Mouse (Mus musculus): ENCODE results near the gene Ankrd55. TPM values are rescaled to one million over a fixed set of nuclear protein-coding genes. Genes with fewer than 3 reads are reported as not detected.

The Ankrd55 gene
- total RNA-seq, 2 experiments from 2014 or later, result 3.6 to 4.3 TPM

DNA sequence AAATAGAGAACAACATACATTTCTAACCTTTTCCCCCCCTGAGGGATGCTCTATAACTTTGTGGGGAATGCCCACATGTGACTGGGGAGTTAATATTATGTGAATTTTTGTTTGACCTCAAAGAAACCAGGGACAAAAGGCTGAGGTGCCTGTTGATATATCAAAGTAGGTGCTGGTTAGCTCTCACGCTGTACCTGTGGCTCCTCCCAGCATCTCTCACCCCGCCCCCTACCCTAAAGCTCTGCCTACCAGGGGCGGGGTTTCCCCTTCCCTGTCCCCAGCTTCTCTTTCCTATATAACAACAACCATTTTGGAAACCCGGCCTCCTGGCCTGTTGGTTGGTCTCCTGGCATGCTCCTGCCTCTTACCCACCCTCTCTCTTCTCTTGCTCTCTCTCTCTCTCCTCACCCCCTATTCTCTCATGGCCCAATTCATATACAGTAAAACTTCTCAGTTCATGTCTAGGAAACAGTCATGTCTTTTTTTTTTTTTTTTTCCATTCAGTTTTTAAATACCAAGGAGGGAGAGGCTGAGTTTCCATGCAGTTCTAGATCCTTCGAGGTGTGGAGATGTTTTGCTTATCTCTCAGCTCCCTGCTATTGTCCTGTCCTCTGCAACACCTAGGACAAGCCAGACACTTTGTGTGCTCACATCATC, 54.8 kb downstream of the Ankrd55 start:
- no peak for DNase-seq (ENCODE audit: low spot score in 2 of 2)

DNA sequence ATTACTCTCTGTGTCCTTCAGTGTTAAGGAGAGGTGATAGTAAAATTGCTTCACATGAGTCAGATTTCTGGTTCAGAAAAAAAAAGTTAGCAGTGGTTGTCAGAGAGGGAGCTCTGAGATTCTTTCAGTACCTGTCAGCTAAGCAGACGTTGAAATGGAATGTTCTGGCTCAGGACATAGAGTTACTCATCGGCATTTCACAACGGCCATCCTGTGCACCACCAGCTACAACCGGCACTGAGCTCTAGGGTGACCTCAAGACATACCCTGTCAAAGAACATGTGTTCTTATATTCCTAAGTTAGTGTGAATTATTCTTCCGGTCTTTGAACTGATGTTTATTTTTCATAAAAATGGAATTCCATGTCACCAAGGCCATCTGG, 55.4 kb downstream of the Ankrd55 start:
- DNase-seq (ENCODE audit: low spot score in 2 of 2), result no peak

DNA sequence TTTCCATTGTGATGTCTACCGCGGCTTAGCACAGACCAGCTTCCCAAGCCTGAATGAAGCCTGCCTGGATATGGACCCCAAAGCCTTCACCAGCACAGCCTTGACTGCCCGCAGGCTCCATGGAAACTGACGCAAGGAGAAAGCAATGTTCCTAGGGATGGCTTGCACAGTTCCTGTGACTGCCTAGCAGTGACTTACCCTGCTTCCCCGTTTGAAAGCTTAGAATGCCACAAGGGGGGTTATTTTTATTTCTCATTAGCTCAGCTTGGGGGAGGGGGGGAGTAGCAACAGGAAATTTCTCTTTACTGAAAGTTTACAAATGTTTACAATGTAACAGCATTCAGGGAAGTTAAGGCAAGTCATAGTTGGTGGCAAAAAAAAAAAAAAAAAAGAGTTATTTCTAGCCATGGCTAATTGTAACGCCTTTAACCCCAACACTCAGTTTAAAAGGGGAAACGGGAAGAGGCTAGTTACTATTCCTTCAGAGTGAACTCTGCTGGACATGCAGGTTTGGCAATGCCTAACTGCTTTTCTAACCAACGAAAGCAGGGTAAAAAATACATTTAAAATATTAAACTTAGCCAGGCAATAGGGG, 56.1 kb downstream of the Ankrd55 start:
- no peak for DNase-seq (ENCODE audit: low spot score in 2 of 2)

DNA sequence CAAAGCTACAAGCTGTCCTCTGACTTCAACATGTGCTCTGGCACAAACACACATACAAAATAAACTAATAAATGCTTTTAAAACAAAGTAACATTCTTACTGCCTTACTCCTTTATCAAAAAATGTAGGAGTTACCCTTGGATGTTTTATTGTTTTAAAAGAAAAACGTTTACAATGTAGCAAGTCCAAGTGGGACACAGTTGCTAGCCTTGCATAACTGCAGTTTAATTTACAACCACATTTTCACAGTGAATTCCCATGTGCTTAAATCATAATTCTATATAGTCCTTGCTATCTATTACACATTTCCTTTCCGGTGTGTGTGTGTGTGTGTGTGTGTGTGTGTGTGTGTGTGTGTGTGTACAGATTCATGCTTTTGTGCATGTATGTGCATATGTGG, 57.3 kb downstream of the Ankrd55 start:
- no peak for DNase-seq (ENCODE audit: low spot score in 2 of 2)

DNA sequence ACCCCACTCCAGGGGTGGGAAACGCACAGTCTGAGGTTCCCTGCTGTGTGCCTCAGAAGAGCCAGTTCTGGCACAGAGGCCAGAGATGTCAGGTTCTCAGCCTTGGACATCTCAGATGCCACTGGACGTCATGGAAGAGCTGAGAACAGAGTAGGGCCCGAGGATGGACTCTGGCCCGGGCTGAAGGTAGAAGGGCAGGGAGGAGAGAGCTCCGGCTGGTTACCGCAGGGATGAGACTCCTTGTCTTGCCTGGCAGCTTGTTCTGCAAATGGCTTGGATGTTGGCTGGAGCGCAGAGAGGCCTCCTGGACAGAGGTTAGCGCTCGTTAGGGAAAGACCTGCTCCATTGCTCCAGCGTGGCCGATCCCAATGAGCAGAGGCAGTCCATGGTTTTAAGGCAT, 57.8 kb downstream of the Ankrd55 start:
- no peak for DNase-seq (ENCODE audit: low spot score in 2 of 2)

DNA sequence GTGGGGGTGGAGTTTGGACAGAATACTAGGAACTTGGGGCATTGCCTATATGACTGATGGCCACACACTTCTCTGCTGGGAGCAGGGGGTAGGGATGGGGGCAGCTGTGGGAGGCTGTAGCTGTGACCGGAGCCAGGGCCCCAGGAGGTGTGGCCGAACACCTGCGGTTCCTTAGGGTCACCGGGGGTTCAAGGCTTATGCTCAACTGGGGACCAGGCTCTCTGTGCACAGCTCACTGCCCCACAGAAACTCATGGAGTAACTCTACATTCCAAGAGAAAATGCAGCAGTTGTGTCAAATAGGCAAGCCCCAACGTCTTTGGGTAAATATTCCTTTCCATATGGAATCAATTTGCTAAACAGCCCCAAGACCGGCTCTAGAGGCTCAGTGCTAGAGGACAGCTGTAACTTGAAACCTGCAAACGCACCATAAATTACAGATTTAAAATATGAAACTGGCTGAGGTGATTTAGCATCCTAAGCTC, 58.5 kb downstream of the Ankrd55 start:
- DNase-seq (ENCODE audit: low spot score in 2 of 2), result no peak

DNA sequence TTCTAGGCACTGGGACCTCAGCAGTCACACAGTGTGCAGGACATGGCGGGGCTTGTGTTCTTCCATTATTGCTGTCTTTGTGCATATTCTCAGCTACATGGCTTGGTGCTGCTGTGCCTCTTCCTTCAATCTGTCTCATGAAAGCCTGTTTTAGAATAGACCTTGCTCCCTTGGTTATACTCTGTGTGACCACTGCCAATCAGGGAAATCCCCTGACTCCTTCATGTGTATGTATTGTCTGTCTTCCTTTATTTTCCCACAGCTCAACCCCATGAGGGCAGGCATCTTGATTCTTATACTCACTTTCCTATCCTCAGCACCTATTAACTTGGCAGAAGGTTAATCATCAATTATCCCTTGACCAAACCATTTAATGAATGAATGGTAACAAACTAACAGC, 60.0 kb downstream of the Ankrd55 start:
- DNase-seq (ENCODE audit: low spot score in 2 of 2), result no peak

DNA sequence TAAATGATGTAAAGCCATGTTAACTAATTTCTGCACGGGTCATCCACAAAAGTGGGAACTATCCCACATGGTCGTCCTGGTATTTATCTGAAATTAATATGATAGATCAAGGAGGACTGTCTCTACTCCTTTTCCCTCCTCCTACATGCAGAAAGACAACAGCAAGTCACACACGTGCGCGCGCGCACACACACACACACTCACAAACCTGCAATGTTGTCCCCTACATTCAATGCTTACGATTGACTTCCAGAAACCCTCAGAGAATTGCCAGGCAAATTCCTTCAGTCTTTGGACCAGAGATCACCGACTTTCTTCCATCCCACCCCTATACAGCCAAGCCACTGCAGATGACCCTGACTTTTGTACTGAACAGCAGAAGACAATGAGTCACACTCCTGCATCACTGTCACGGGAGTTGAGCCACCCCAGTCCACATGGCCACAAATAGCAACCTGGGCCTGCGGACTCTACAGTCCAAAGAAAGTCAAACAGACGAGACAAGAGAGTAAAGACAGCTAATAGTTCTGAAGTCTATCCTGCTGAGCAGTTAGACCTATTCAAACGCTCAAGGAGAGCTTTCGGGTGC, 60.7 kb downstream of the Ankrd55 start:
- DNase-seq (ENCODE audit: low spot score in 2 of 2), result no peak

DNA sequence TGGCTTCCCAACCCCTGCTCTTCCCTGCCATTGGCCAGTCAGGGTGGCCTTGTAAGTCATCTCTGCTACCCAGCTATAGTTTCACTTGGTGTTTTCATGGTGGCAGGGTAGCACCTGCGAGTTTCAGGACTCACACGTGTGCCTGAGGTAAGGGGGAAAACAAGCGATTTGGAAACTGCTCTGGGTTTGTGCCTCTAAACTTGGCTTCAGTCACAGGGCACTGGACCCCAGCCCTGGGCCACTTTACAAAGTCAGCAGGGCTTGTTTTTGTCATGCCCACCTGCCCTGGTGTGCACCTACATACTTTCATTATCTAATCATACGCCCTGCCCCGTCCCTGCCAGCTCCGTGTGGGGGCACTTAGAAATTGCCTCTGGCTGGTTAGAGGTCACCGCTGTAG, 61.2 kb downstream of the Ankrd55 start:
- no peak for DNase-seq (ENCODE audit: low spot score in 2 of 2)

DNA sequence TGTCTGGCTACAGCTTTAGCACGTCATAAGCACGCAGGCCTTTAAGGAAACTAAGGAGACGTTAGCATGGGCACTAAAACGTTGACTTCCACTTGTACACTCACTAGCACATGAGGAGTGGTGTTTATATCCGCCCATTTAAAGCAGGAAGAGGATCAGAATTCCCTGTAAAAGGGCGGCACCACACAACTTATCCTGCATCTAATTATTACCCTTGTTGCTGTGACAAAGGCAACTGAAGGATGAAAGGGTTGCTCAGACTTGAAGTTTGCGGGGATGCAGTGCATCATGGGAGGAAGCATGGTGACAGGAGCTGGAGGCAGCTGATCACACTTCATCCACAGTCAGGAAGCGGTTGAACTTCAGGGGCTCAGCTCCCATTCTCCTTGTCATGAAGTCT, 63.7 kb downstream of the Ankrd55 start:
- no peak for DNase-seq (ENCODE audit: low spot score in 2 of 2)

DNA sequence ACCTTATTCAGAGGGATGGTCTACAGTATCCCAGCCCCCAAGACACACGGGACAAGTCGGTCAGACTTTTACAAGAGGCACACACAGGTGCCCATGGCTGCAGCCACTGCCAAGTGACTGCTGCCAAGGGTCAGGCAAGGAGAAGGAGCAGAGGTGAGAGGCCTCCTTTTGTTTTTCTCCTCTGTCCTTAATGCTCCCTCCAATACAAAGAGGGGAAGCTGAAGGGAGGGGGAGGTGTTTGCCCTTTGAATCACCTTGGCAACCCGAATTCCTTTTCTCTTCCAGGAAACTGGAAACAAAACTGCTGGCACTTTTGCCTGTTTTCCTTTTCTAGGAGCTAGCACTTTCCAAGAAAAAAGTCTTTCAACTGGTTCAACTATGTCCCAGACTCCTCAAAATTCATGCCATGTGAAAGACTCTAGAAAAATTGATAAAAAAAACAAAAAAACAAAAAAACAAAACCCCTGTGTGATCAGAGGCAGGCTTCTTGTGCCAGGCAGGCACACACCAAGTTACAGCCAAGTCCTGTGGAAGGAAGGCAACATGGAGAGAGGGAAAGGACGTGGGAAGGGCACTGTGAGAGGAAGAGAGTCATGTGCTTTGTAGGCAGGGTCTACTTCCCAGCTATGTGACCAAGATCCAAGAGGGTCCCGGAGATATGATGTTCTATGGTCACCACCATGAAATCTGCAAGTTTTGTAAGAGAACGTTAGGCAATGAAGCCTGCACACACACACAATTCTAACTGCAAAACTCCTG, 66.0 kb downstream of the Ankrd55 start:
- DNase-seq (ENCODE audit: low spot score in 2 of 2), result no peak

DNA sequence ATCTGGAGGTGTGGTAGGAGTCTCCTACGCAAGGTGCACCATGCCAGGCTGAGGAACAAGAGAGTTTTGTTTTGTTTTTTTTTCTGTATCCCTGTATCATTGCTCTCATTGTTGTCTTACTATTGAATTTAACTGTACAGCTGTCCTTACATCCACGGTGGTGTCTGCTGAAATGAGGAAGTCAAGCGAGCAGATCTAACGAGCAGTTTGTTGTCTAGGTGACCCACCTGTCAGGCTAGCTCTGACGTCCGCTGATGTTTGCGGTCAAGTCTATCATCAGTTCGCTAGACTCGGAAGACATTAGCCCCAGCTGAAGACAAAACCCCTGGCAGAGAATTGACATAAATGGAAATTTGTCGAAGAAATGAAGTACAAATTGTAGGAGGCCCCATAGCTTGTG, 66.7 kb downstream of the Ankrd55 start:
- no peak for DNase-seq (ENCODE audit: low spot score in 2 of 2)

DNA sequence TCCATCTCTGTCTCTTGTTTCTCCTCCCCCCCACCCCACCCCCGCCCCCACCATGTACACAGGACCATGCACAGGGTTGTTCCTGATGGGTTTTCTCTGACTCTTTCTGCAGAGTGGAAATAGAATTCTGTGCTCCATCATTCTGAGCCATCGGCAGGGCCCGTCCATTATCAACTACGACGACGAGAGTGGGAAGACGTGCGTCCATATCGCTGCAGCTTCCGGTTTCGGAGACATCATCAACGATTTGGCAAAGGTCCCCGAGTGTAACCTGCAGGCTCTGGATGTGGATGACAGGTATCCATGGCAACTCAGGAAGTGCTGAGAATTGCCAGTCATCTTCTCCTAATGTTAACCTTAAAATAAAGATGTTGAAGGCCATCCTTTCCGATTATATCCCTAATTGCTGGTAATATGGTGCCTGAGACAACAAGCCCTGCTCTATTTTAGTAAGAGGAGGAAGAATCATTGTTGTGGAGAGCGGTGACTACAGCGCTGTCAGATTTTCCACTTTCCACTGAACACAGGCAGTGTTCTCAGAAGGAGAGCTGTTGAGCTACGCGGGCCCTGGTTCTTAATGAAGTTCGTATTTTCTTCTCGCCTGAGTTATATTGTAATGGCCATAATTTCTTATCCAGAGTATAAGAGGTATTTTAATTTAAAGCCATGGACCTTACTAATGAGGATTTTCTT, 67.7 kb downstream of the Ankrd55 start:
- DNase-seq (ENCODE audit: low spot score in 2 of 2), result no peak

DNA sequence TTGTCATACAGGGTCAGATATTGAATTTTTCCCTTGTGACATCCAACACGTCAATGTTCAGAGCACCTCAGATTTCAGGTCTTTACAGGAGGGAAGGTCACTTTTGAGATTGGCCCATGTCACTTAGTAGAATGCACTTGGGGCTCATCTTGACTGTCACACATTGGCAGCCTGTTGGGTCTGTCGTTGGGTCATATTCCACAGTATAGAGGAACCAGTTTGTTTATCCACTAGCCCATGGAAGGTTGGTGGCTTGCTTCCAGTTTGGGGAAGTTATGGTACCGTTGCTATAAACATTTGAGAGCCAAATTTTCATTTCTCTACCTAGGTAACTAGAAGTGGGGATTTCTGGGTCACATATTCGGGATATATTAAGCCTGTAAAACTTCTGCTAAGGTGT, 73.3 kb downstream of the Ankrd55 start:
- no peak for DNase-seq (ENCODE audit: low spot score in 2 of 2)

DNA sequence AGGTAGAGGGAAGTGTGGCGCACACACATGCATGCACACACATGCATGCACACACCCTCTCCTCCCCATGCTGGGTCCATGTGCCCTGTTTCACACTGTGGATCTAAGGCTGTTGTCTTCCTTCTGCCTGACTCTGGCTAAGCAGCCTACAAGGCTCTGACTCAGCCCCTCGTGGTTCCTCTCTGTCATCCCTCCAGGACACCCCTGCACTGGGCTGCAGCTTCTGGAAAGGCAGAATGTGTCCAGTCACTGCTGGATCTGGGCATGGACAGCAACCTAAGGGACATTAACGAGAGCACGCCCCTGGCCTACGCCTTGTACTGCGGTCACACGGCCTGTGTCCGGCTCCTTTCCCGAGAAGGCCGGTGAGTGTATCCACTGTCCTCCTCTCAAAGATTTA, 75.0 kb downstream of the Ankrd55 start:
- no peak for DNase-seq (ENCODE audit: low spot score in 2 of 2)

DNA sequence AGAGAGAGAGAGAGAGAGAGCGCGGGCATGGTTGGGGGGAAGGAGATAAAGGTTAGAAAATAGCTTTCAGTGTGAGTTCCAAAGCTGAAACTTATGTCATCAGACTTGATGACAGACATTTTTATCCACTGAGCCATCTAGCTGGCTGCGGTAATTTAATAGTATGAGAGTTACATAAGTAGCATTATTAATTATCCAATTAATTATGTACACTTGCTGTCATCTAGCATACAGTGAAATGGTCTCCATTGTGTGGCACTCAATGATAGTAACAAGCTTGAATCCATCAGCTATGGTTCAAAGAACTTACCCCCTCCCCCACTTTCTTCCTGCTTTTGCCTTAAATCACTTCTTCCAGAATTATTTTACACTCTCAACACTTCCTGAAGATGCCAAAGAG, 75.5 kb downstream of the Ankrd55 start:
- DNase-seq (ENCODE audit: low spot score in 2 of 2), result no peak

DNA sequence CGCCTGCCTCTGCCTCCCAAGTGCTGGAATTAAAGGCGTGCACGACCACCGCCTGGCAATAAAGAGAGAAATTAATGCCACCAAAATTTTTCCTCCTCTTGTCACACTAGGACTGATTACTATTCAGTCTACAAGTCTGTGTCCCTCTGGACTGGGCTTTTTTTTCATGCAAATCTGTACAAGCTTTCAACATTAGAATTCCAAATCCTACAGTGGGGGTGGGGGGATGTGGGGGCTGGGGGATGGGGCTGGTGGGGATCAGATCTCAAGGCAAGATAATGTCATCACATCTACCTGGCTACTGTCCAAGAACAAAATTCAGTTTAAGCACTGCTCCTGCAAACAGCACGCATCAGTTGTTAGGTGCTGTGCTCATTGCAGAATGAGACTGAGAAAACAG, 76.4 kb downstream of the Ankrd55 start:
- no peak for DNase-seq (ENCODE audit: low spot score in 2 of 2)

DNA sequence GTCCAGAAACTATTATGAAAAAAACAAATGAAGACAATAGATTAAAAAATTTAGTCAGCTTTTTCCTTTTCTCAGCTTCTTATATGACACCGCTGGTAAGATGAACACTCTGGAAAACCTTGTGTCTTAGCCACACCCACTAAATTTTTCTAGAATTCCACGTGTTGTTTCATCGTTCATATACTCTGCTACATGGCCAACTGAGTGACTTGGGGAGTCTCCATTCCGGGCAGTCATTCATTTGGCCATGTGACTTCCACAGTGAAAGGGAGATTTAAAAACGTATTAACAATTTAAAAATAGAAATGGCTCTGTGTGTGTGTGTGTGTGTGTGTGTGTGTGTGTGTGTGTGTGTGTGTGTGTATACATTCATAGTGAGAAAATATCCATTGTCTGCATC, 77.1 kb downstream of the Ankrd55 start:
- no peak for DNase-seq (ENCODE audit: low spot score in 2 of 2)

DNA sequence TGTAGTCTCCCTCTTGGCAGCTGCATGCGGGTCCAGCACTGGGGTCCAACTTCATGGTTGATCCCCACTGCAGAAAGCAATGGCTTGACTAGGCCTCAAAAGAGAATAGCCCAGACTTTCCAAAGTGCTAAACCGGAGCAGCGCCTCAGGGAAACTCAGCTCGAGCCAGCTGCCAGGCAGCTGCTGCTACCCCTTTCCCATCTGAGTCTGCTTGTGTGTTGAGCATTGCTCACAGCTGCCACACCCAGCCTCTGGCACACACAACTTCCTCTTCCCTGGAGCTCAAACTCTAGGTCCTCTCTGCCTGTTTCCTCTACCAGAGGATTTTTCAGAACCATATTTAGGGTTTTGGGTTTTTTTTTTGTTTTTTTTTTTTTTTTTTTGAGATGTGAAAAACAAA, 77.5 kb downstream of the Ankrd55 start:
- DNase-seq (ENCODE audit: low spot score in 2 of 2), result no peak

DNA sequence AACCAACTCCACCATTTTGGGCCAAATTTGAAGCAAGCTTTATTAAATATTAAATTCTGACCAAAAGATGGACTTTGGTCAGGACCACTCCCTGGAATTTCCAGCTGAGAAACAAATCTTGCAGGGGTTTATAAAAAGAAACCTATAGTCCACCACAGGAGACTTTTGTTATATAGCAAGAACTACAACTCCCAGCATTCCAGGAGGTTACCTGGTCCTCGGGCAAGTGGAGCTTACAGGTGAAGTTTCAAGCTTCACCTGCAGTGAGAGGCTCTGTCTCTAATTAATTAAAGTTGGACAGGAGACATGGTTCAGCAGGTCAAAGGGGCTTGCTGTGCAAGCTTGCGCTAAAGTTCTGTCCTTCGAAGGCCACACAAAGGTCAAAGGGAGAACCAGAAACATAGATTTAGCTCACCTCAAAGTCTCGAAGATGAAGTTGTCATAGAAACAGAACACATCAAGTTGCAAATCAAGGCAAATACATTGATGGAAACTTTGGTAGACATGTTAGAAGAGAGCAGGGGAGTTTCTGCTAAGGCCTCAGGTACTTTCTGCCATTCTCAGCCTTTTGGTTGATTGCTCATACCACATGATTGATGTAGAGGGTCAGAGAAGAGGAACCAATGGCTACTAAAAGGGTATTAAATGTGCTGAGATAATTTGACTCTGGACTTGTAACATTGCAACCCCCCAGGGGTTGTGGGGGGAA, 78.2 kb downstream of the Ankrd55 start:
- no peak for DNase-seq (ENCODE audit: low spot score in 2 of 2)

DNA sequence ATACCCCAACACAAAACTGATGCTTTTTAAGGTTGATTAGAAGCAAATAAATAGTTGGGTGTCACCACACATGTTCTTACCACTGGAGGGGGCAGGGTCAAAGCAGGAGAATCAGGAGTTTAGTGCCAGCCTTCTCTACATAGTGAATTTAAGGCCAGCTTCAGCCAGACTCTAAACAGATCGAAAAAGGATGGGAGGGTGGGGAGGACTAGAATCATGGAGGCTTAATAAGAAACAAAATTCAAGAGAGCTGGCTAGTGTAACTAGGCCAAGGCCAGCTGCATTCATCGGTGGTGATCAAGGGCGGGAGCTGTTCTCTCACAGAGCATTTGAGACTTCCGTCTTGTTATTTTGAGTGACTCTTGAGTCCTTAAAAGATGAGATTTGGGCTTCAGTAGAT, 83.5 kb downstream of the Ankrd55 start:
- DNase-seq (ENCODE audit: low spot score in 2 of 2), result no peak

All from adrenal gland, postnatal 4 days (tissue).